Mouse (Mus musculus): Measurements from ENCODE around the gene Rarres2. TPM values are rescaled to one million over a fixed set of nuclear protein-coding genes. Genes with fewer than 3 reads are reported as not detected.
A peak's percentile ranks its signal among the peaks of the same experiment; 100 is the strongest.

The Rarres2 gene
- 10 to 100 TPM; 15.5 to 19.0 TPM for total RNA-seq (2021)
- long read RNA-seq, experiment 1, transcript Rarres2-204 (6 exons, 795 nt) = major isoform, 14 of 24 reads
- long read RNA-seq, experiment 1, partial matches to known transcripts = 4 of 24 reads
- long read RNA-seq, experiment 1, other reads (novel, unspliced or antisense) = 2 of 24 reads
- long read RNA-seq, experiment 2, transcript Rarres2-204 (6 exons, 795 nt) = major isoform, 10 of 16 reads
- long read RNA-seq, experiment 2, partial matches to known transcripts = 1 of 16 reads
- long read RNA-seq, experiment 2, other reads (novel, unspliced or antisense) = 0 of 16 reads

DNA sequence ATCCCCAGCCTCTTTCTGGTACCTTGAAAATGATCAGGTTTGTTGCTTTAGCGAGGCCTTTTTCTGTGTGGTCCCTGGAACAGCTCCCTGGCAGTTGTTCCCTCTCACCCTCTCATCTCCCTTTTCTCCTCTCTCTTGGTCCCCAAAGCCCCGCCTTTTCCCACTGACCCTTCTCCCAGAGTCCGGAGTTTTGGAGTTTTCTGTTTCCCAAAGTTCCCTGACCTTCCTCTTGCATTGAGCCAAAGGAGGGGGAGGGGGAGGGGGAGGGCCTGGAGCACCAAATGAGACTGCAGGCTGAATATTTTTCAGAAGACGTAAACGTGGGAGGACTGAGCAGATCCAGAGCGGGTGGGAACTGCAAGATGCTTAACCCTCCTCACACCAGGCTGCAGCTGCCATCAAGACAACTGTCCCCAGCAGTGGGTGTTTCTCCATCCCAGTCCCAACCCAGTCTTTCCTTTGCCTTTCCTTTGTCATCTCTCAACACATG lies at the start of gene Rarres2:
Rarres2 (minus strand) TSS at position 218 of the 490 bp plus-strand sequence.
- peak in 1 of 2 experiments; percentile 52 for DNase-seq
- intact Hi-C loops (cut with DNase I) = no loop called here

DNA sequence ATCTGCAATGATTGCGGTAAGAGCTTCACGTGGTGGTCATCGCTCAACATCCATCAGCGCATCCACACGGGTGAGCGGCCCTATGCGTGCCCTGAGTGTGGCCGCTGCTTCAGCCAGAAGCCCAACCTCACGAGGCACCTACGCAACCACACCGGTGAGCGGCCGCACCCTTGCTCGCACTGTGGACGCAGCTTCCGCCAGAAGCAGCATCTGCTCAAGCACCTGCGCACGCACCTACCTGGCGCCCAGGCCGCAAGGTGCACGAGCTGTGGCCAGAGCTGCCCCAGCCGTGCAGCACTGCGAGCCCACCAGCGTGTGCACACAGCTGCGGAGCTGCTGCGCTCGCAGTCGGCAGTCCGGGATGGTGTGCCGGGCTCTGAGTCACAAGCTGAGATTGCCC lies 47.4 kb upstream of the Rarres2 start:
- no peak for DNase-seq
- intact Hi-C loops (cut with DNase I) = no loop called here

DNA sequence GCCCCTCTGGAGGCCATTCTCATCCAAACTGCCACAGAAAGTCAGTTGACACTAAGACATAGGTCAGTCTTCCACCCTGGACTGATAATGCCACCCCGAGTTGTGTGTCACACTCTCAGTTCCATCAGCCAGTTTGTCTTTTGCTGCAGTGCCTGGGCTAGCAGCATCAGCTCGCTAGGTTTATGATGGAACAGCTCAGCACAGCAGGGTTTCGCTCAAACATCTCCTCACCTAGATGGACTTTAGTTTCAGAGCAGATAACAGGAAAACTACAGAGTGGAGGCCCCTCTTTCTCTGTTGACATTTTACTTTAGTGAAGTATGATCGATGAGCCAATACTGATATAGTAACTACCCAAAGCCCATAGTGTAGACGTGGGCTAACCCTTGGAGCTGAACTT lies 42.2 kb upstream of the Rarres2 start:
- intact Hi-C loops (cut with DNase I) = no loop called here
- DNase-seq = no peak

DNA sequence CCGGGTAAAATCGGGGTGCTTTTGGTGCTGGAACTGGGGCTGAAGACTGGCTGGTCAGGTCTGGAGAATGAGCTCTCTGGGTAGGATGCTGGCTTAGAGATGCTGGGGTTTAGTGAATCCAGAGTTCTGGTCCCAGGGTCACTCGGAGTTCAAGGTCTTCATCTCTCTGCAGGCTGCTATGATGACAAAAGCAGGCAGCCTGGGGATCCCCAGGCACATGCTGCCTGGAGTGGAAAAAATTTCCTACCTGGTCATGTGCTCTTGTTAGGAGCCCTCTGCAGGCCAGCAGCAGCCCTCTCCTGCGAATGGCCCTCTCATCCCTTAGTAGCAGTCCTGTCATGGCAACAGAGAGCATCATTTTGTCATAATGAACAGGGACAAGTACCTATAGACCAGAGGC lies 40.9 kb upstream of the Rarres2 start:
- DNase-seq = no peak
- intact Hi-C loops (cut with DNase I) = no loop called here

DNA sequence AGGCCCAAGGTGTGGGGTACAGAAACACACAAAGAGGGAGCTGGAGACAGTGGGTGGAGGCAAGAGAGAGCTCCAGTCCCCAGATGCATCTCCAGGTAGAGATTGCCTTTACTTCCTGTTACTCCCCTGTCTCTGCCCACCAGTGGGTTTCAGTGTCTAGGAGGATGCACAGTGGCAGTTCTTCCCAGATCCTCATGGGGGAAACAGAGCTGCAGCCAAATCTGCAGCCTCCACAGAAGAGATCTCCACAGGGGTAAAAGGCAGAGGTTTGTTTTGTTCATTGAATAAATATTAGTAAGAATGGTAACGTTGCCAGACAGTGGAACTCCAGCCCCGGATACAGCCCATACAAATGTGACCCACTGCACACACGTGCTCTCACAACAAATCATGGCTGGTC lies 38.1 kb upstream of the Rarres2 start:
- no peak for DNase-seq
- intact Hi-C loops (cut with DNase I) = no loop called here

DNA sequence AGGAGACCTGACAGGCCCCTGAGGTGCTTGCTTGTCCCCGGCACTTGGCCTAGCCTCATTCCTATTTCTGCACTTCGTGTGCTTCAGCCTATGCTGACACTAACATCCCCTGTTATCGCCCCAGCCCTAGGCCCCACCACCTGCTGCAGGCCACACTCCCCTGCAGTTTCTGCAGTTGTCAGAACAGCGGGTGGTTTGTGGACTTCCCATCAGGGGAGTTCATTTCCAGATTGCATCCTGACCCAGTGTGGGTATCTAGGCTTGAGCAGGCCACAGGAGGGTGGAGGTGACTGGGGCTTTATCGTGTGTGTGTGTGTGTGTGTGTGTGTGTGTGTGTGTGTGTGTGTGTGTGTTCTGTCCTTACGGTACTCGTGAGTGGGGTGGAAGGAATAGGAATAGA lies 36.9 kb upstream of the Rarres2 start:
- DNase-seq = no peak
- intact Hi-C loops (cut with DNase I) = no loop called here

DNA sequence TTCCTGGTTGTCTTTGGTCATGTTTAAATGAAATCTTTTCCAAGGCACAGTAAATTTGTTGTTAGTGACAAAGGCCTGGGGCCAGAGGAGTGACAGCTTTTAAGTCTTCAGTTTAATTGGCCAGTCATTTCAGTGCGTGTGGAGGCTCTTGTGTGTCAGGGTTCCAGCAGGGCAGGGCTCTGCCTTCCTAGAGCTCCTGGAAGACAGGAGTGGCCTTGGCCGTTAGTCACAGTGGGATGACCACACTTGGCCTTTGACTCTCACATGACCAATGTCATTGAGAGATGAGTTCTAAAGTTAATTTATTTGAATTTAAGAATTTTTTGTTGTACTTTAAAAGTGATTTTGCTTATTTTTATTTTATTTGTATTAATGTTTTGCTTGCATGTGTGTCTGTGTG lies 35.5 kb upstream of the Rarres2 start:
- no peak for DNase-seq
- intact Hi-C loops (cut with DNase I) = no loop called here

DNA sequence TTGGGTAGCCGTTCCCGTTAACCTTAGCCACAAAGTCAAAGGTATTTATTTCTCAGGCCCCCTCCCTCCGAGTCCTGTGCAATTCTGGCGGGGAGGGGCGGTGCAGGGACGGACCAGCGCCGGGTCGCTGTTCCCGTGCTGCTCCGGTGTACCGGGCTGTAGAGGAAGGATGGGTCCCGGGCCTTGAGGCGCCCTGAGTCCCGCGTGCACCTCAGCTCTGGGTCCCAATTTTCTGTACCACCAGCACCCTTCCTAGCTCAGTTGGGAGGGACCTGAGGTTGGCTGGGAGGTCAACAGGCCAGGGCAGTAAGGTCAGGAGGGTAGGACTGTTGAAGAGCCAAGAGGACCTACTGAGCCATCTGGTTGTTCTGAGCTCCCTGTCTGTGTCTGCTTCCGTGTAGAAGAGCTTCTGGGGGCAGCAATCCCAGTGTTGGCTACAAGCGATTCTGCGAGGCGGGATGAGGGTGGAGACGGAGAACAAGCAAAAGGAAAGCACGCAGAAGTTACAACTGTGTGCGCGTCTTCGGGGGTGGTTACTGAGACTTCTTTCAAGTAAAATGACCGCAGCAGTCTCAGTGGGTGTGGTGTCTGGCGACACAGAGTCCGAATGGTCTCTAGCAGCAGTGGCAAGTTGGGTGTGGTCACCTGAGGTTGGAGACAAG lies 29.6 kb upstream of the Rarres2 start:
- intact Hi-C loops (cut with DNase I) = no loop called here

DNA sequence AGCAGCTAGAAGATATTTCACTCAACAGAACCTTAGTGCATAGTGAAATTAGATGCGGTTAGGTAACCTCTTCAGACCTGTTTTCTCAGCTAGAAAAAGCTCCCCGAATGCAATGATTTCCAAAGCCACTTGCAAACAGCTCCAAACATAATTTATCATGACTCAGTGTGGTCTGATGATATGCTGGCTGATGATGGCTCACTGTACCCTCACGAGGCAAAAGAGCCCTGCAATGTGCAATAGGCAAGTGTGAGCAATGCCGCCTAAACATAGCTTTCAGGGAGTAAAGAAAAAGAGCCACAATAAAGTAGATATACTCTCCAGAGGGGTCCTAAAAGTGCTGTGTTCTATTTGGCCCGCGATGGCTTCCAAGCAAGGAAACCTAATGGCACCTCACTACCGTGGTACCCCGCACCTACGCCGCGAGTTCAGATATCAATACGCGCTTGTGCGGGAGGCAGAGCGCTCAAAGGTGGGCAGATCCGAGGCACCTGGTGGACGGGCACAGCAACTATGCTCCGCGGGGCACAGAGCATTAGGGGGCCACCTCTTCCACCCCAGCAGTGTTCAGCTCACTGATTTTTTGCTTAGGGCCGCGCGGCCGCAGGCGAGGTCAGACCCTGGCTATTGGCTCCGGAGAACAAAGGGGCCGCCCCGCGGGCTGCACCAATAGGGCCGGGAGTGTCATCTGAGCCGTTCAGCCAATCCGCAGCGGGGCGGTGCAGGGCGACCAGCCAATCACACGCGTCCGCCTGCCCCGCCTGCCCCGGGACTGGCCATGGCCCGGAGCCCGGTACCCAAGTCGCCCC lies 28.9 kb upstream of the Rarres2 start, which contains the start of gene Zfp775:
Zfp775 (plus strand) TSS at position 793 of the 809 bp plus-strand sequence.
- intact Hi-C loops (cut with DNase I) = no loop called here

More for the DNA sequence above, 29.6 kb upstream of the Rarres2 start:
- no peak for DNase-seq

DNA sequence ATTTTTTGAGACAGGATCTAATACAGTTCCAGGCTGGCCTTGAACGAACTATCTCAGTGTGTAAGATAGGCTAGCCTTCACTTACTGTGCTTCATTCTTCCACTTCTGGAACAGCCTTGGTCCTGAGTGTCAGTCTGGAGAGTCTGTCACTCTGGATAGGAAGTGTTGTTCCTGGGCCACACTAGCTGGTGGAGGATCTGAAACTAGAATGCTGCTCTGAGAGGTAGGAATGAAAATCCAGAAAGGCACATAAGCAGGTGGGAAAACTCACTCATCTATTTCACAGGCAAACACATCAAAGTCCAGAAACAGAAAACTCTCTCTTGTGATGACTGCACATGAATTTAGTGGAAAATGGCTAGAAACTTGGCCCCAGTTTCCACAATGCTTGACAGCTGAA lies 28.0 kb upstream of the Rarres2 start:
- DNase-seq = no peak
- intact Hi-C loops (cut with DNase I) = no loop called here

More for the DNA sequence above, 28.9 kb upstream of the Rarres2 start, which contains the start of gene Zfp775:
- DNase-seq = peak; percentile 95 to 98

DNA sequence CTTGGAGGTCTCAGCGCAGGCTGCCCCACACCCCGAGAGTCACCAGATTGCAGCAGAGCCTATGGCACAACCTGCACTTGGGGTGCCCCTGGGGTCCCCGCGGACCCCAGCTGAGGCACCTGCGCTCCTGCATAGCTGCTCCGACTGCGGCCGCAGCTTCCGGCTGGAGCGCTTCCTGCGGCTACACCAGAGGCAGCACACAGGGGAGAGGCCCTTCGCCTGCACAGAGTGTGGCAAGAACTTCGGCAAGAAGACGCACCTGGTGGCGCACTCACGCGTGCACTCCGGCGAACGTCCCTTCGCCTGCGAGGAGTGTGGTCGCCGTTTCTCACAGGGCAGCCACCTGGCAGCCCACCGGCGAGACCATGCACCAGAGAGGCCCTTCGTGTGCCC lies 24.6 kb upstream of the Rarres2 start:
- no peak for DNase-seq
- intact Hi-C loops (cut with DNase I) = no loop called here

DNA sequence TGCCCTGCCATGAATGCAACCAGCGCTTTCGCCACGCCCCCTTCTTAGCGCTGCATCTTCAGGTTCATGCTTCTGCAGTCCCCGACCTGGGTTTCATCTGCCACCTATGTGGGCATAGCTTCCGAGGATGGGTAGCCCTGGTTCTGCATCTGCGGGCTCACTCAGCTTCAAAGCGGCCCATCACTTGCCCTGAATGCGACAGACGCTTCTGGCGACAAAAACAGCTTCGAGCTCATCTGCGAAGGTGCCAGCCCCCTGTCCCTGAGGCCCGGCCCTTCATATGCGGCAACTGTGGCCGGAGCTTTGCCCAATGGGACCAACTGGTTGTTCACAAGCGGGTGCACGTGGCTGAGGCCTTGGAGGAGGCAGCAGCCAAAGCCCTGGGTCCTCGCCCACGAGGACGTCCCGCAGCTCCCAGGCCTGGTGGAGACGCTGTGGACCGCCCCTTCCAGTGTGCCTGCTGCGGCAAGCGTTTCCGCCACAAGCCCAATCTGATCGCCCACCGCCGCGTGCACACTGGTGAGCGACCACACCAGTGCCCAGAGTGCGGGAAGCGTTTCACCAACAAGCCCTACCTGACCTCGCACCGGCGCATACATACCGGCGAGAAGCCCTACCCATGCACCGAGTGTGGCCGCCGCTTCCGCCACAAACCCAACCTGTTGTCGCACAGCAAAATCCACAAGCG lies 24.1 kb upstream of the Rarres2 start:
- intact Hi-C loops (cut with DNase I) = no loop called here
- no peak for DNase-seq

DNA sequence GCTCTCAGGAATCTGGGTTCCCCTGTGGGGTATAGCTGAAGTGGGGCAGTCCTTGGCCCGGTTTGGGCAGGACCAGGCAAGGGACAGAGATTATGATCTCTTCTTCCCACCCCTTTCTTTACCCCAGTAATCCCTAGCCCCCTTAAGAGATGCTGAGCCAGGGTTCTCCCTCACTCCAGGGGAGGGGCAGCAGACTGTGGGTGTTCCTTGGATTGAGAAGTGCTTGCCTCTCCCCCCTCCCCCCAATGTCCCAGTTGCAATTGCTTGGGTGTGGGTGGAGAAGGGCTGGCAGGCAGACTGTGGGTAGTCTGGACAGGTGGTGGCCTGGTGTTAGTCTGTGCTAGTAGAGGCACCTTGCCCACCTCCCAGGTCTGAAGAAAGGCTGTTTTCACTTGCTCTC lies 22.7 kb upstream of the Rarres2 start:
- no peak for DNase-seq
- intact Hi-C loops (cut with DNase I) = no loop called here

DNA sequence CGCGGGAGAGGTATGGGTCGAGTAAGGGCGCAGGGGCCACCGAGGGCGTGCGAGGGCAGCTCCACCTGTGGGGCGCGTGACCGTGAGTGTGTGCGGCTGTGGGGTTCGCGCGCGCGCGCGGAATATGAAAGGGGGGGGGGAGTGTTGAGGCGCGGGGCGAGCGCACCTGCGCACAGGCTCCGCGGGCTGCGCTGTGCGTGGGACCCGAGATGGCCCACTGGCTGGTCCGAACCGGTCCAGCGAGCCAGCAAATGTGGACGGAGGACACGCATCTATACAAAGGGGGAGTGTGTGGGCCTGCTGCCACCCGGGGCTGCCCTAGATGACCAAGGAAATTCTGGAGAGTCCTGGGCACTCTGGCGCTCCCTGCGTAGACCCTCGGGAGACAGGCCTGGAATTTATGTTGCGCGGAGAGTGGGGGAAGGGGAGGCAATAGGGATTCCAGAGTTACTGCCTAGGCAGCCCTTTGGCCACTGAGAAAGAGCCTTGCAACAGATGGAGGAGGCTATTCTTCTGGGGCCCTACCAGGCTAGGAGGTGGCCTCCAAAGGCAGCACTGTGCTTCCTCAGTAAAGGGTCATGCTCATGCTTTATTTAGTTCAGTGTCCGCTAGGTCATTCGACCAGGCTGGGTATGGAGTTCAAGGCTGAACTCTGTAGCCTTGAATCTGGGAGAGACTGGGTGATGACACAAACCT lies 21.6 kb upstream of the Rarres2 start:
- intact Hi-C loops (cut with DNase I) = loop anchor here (5.0 kb wide), 1 partner anchor 42 kb away; the partner anchor contains the start of gene Lrrc61
- DNase-seq = peak in 1 of 2 experiments; percentile 26

DNA sequence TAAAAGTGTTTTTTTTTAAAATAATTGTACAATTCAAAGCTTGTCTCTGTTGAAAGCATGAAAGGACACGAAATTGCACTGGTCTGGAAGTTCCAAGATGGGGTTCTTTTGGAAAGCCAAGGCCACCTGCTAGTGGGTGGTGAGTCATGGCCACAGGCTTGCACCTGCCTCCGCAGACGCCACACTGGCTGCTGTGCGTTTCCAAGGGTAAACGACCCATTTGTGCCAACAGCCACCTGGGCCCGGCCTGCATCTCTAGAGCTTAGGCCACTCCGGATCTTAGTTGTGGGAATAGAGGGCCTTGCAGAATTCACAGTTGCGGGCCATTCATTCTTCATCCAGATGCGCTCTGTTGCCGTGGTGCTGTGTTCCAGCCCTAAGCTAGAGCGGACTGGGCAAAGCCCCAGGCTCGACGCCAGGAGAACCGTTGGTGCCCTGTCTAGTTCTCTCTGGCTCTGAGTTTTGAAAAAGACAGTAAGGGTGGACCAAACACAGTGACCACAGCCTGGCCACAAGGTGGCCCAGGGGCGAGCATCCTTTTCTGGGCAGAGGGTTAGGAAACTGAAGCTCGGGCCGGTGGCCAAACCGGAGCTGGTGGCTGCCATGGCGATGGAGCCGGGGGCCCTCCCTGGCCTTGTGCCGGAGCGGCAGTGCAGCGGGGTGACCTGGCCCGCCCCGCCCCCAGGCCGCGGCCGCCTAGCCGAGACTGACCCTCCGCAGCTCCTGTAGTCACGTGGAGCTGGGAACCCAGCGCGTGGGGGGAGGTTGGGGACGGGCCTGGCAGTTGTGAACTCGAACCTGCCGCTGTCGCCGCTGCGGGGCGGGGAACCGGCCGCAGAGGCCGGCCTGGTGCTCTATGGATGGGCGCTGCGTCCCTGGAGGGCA lies 20.8 kb upstream of the Rarres2 start, which contains the start of the genes Repin1 and Gm44965:
Repin1 (plus strand) TSS at position 726 of the 885 bp plus-strand sequence.
Gm44965 (plus strand) TSS at position 784 of the 885 bp plus-strand sequence.
- DNase-seq = peak; percentile 88 to 91
- intact Hi-C loops (cut with DNase I) = loop anchor here (5.0 kb wide), 1 partner anchor 41 kb away; the partner anchor contains the start of gene Lrrc61

DNA sequence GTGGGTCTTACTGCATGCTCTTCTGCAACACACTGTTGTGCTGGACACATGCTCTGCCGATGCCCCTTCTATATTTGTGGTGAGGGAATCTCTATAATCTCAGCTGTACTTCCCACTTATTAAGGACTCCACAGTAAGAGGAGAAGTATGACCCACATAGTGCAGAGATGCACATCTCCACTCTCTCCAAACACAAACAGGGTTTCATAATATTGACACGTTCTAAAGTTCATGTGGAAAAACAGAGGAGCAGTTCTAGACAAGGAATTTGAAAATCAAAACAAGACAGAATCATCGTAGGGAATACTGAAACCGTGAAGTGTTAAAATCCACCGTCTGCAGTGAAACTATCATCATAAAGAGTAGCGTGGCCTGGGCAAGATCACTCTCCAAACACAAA lies 19.3 kb upstream of the Rarres2 start:
- DNase-seq = no peak
- intact Hi-C loops (cut with DNase I) = loop anchor here (5.0 kb wide), 1 partner anchor 40 kb away; the partner anchor contains the start of gene Lrrc61

DNA sequence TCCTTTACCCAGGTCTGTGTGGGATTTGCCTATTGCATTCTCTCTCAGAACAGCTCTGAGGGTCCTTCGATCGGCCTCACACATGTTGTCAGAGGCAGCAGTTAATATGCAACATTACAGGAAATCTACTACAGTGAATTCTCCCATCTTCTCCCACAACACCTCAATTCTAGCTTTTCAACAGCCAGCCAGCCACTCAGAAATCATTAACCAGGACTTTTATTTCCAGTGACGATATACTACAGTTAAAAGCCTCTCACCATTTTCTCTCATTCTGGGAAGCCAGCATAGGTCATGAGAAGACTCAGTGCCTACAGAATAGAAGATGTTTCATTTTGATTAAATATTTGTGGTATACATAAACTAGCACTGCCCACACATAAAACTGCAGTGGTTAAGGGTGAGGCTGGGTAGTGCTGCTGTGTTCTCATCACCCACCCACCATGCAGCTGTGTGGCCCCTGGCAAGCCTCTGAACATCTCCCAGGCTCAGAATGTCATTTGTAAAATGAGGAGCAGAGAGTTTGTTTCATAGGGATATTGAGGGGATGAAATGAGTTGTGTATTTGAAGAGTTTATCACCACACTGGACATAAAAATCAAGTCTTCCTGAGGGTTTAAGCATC lies 18.7 kb upstream of the Rarres2 start:
- intact Hi-C loops (cut with DNase I) = loop anchor here (5.0 kb wide), 1 partner anchor 39 kb away; the partner anchor contains the start of gene Lrrc61
- DNase-seq = no peak
